Mouse (Mus musculus): ENCODE measurements at regions not wholly inside any gene's neighbourhood (a gene's known extent, or its start where the extent isn't known, plus 50 kb on each side); places are given as distances from the start of the nearest gene placed in this dataset.

GRCm38 (mm10) chr19:21031768-21032308 is 77.8 kb upstream of the Tmc1 start:
- TF ChIP-seq POLR2A (IDR thresholded peaks at IDR 0.05; ENCODE audit: extremely low read depth, insufficient read depth, low read length) (no peak), CTCF (IDR thresholded peaks at IDR 0.05; ENCODE audit: low read depth, low read length) (no peak)
